Mouse (Mus musculus): ENCODE measurements around the gene Hcrtr1. TPM values are rescaled to one million over a fixed set of nuclear protein-coding genes. Genes with fewer than 3 reads are reported as not detected.

Hcrtr1 gene
- polyA plus RNA-seq, 1 experiment = 0.48 TPM

- Histone ChIP-seq H3K4me3 (ENCODE audit: extremely low read depth, insufficient read depth, insufficient read length) (no peak overlapping the region), H3K4me1 (ENCODE audit: control insufficient read depth, insufficient read depth, insufficient read length) (no peaks in the 10 kb centered on the region), H3K27ac (ENCODE audit: insufficient read depth, low read length) (no peak overlapping the region), H3K36me3 (ENCODE audit: control insufficient read depth, insufficient read depth, low read length) (no peaks in the 10 kb centered on the region), H3K27me3 (ENCODE audit: control insufficient read depth, insufficient read depth, low read length) (no peaks in the 10 kb centered on the region; the same call in 1 of the 2 replicates)
- no peak for TF ChIP-seq CTCF (IDR thresholded peaks at IDR 0.05; ENCODE audit: extremely low read depth, insufficient read depth, insufficient read length, insufficient replicate concordance)
- TF ChIP-seq POLR2A (IDR thresholded peaks at IDR 0.05; ENCODE audit: low read depth, low read length) = no peak
- DNase-seq (ENCODE audit: low read depth in 1 of 2, low spot score in 2 of 2) = no peak
- 63% methylated on average over 8 of the region's 8 CpGs for WGBS
Observed at GRCm38 (mm10) chr4:130101183-130101582, 38.0 kb downstream of the Hcrtr1 start.

- Histone ChIP-seq H3K4me1 (ENCODE audit: control insufficient read depth, insufficient read depth, insufficient read length) (no peaks in the 10 kb centered on the region), H3K27ac (ENCODE audit: insufficient read depth, low read length) (no peak overlapping the region), H3K4me3 (ENCODE audit: extremely low read depth, insufficient read depth, insufficient read length) (no peak overlapping the region), H3K27me3 (ENCODE audit: control insufficient read depth, insufficient read depth, low read length) (no peaks in the 10 kb centered on the region; the same call in 1 of the 2 replicates), H3K36me3 (ENCODE audit: control insufficient read depth, insufficient read depth, low read length) (no peaks in the 10 kb centered on the region)
- DNase-seq (ENCODE audit: low read depth in 1 of 2, low spot score in 2 of 2) = no peak
- no peak for TF ChIP-seq POLR2A (IDR thresholded peaks at IDR 0.05; ENCODE audit: low read depth, low read length)
- TF ChIP-seq CTCF (IDR thresholded peaks at IDR 0.05; ENCODE audit: extremely low read depth, insufficient read depth, insufficient read length, insufficient replicate concordance) = no peak
- 88% methylated on average over 3 of the region's 3 CpGs for WGBS
Observed at GRCm38 (mm10) chr4:130095137-130095536, 44.0 kb downstream of the Hcrtr1 start.

GRCm38 (mm10) chr4:130087293-130087692 lies 51.9 kb downstream of the Hcrtr1 start:
- H3K4me3 ChIP-seq (ENCODE audit: extremely low read depth, insufficient read depth, insufficient read length) = no peak overlapping the region
- TF ChIP-seq POLR2A (IDR thresholded peaks at IDR 0.05; ENCODE audit: low read depth, low read length) (no peak), CTCF (IDR thresholded peaks at IDR 0.05; ENCODE audit: extremely low read depth, insufficient read depth, insufficient read length, insufficient replicate concordance) (peak; percentile 97)
- 19% methylated on average over 7 of the region's 7 CpGs for WGBS
- DNase-seq (ENCODE audit: low read depth in 1 of 2, low spot score in 2 of 2) = peak; percentile 35 to 82
- H3K27me3 ChIP-seq (ENCODE audit: control insufficient read depth, insufficient read depth, low read length) = no peaks in the 10 kb centered on the region
- H3K27ac ChIP-seq (ENCODE audit: insufficient read depth, low read length) = no peak overlapping the region
- H3K36me3 ChIP-seq (ENCODE audit: control insufficient read depth, insufficient read depth, low read length) = no peaks in the 10 kb centered on the region
- H3K4me1 ChIP-seq (ENCODE audit: control insufficient read depth, insufficient read depth, insufficient read length) = no peaks in the 10 kb centered on the region

- no peak overlapping the region for H3K27ac ChIP-seq (ENCODE audit: insufficient read depth, low read length)
- TF ChIP-seq CTCF (IDR thresholded peaks at IDR 0.05; ENCODE audit: extremely low read depth, insufficient read depth, insufficient read length, insufficient replicate concordance) (no peak), POLR2A (IDR thresholded peaks at IDR 0.05; ENCODE audit: low read depth, low read length) (no peak)
- H3K4me3 ChIP-seq (ENCODE audit: extremely low read depth, insufficient read depth, insufficient read length) = no peak overlapping the region
- H3K36me3 ChIP-seq (ENCODE audit: control insufficient read depth, insufficient read depth, low read length) = no peaks in the 10 kb centered on the region
- no peak for DNase-seq (ENCODE audit: low read depth in 1 of 2, low spot score in 2 of 2)
- no peaks in the 10 kb centered on the region for H3K4me1 ChIP-seq (ENCODE audit: control insufficient read depth, insufficient read depth, insufficient read length)
- 78% methylated on average over 12 of the region's 12 CpGs for WGBS
- H3K27me3 ChIP-seq (ENCODE audit: control insufficient read depth, insufficient read depth, low read length) = no peaks in the 10 kb centered on the region
Observed at GRCm38 (mm10) chr4:130085246-130085820, 53.8 kb downstream of the Hcrtr1 start.

DNA sequence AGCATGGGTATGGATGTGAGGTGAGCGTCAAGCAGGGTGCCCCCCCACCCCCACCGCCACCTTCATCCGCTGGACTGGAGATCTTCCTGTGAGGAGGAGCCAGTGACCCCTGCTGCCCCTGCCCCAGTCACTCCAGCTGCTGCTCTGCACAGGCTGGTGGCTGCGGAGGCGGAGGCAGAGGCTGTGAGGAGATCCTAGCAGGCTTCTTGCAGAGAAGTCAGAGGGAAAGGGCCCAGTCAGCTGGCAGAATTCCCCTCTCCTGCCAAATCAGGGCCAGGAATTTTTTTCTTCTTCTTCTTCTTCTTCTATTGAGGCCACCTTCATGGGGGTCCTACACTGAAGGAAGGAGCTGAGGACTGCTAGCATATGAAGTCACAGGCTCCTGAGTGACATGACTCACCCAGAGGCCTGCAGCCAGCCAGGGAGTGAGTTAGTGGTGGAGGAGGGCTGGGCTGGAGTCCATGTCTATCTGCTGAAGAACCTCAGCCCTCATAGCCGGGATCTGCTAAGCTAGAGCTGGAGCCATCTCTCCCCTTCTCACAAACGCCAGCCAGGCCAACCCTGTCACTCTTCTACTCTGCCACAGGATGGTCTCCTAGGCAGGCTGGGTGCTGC lies 54.7 kb downstream of the Hcrtr1 start:
- TF ChIP-seq CTCF (IDR thresholded peaks at IDR 0.05; ENCODE audit: extremely low read depth, insufficient read depth, insufficient read length, insufficient replicate concordance) = no peak
- no peak for TF ChIP-seq POLR2A (IDR thresholded peaks at IDR 0.05; ENCODE audit: low read depth, low read length)
- no peaks in the 10 kb centered on the region for H3K4me1 ChIP-seq (ENCODE audit: control insufficient read depth, insufficient read depth, insufficient read length)
- DNase-seq (ENCODE audit: low read depth in 1 of 2, low spot score in 2 of 2) = no peak
- no peaks in the 10 kb centered on the region for H3K27me3 ChIP-seq (ENCODE audit: control insufficient read depth, insufficient read depth, low read length)
- no peak overlapping the region for H3K4me3 ChIP-seq (ENCODE audit: extremely low read depth, insufficient read depth, insufficient read length)
- no peaks in the 10 kb centered on the region for H3K36me3 ChIP-seq (ENCODE audit: control insufficient read depth, insufficient read depth, low read length)
- no peak overlapping the region for H3K27ac ChIP-seq (ENCODE audit: insufficient read depth, low read length)
- 81% methylated on average over 7 of the region's 7 CpGs for WGBS

DNA sequence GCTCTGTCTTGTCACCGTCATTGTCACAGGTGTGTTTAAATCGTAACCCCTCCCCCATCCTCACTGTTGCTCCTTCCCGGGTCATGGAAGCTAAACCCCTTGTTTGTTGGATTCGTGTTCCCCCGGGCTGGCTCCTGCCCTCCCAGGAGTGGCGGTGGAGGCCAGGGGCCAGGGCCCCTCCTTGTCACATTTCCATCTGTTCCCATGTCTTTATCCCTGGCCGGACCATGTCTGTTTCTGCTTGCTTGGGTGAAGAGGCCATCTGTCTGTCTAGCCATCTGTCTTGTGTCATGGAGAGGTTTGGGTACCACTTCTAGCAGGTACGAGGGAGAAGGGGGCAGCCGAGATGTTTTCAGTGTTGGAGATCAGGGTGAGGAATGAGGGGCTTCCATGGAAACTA lies 56.9 kb downstream of the Hcrtr1 start:
- no peaks in the 10 kb centered on the region for H3K4me1 ChIP-seq (ENCODE audit: control insufficient read depth, insufficient read depth, insufficient read length)
- TF ChIP-seq CTCF (IDR thresholded peaks at IDR 0.05; ENCODE audit: extremely low read depth, insufficient read depth, insufficient read length, insufficient replicate concordance) = no peak
- H3K27me3 ChIP-seq (ENCODE audit: control insufficient read depth, insufficient read depth, low read length) = no peaks in the 10 kb centered on the region
- no peak overlapping the region for H3K27ac ChIP-seq (ENCODE audit: insufficient read depth, low read length)
- no peak for DNase-seq (ENCODE audit: low read depth in 1 of 2, low spot score in 2 of 2)
- WGBS = 73% methylated on average over 9 of the region's 9 CpGs
- no peaks in the 10 kb centered on the region for H3K36me3 ChIP-seq (ENCODE audit: control insufficient read depth, insufficient read depth, low read length)
- H3K4me3 ChIP-seq (ENCODE audit: extremely low read depth, insufficient read depth, insufficient read length) = no peak overlapping the region

Data from spleen, adult 2 months (tissue).